Mouse (Mus musculus) CH12.LX (cell line): ENCODE measurements at regions not wholly inside any gene's neighbourhood (a gene's known extent, or its start where the extent isn't known, plus 50 kb on each side); places are given as distances from the start of the nearest gene placed in this dataset.

Experiments used
- DNase-seq: peaks from one replicate; pipeline ENCODE4 v3.0.0-alpha.2; 2013; ENCODE audit errors: extremely low read depth
- H3K27ac ChIP-seq: 2 replicates; pipeline ENCODE4 v1.5.1; 2012; ENCODE audit warnings: low read depth, mild to moderate bottlenecking, control low read depth, moderate library complexity; ENCODE audit not compliant: insufficient read depth
- H3K27me3 ChIP-seq: replicated peaks from 2 replicates; pipeline ENCODE3; 2012; ENCODE audit warnings: inconsistent platforms
- H3K36me3 ChIP-seq, 2 experiments: replicated peaks in 1 of 2; 2 replicates each; pipeline versions ENCODE3 to v1.6.1; 2012; ENCODE audit warnings: inconsistent platforms in 1 of 2, low read length in 1 of 2, mild to moderate bottlenecking in 1 of 2, mixed read lengths in 1 of 2, moderate library complexity in 1 of 2; ENCODE audit not compliant: control insufficient read depth in 1 of 2, insufficient read depth in 1 of 2
- H3K4me1 ChIP-seq, 2 experiments: 2 replicates each; pipeline ENCODE4 v1.6.1; 2012; ENCODE audit warnings: inconsistent platforms in 1 of 2, moderate library complexity in 1 of 2; ENCODE audit not compliant: insufficient read depth in 2 of 2, control insufficient read depth in 1 of 2
- H3K4me2 ChIP-seq: 2 replicates; pipeline ENCODE4 v1.6.1; 2012; ENCODE audit warnings: low read depth, mild to moderate bottlenecking, control low read depth; ENCODE audit not compliant: poor library complexity, insufficient read depth, severe bottlenecking
- H3K4me3 ChIP-seq, 3 experiments: fragments of 150-350 bp in 1 of 3; sonication (generic) in 1 of 3; replicated peaks in 1 of 3; 2 replicates each; pipeline versions ENCODE3 to v1.5.1; 2011 to 2012; ENCODE audit warnings: low read depth in 2 of 3, low read length in 2 of 3, mild to moderate bottlenecking in 2 of 3, moderate library complexity in 2 of 3, control low read depth in 1 of 3, improper control_type of control experiment in 1 of 3, inconsistent platforms in 1 of 3, mixed read lengths in 1 of 3; ENCODE audit not compliant: poor library complexity in 1 of 3
- H3K79me2 ChIP-seq: replicated peaks from 2 replicates; pipeline ENCODE4 v1.6.1; 2012; ENCODE audit warnings: mild to moderate bottlenecking, moderate library complexity; ENCODE audit not compliant: control insufficient read depth, poor library complexity, insufficient read depth, severe bottlenecking; ENCODE audit errors: extremely low read depth
- H3K9ac ChIP-seq: 2 replicates; pipeline ENCODE4 v1.6.1; 2012; ENCODE audit warnings: low read depth, mild to moderate bottlenecking, control low read depth, moderate library complexity; ENCODE audit not compliant: insufficient read depth
- H3K9me3 ChIP-seq: replicated peaks from 2 replicates; pipeline ENCODE3; 2012; ENCODE audit warnings: low read length, inconsistent platforms, mixed read lengths
- CHD1 ChIP-seq: IDR thresholded peaks from 2 replicates; pipeline ENCODE4 v1.6.1; 2012; ENCODE audit warnings: low read depth, low read length, improper control_type of control experiment, inconsistent platforms
- CHD2 ChIP-seq: IDR thresholded peaks from 2 replicates; pipeline ENCODE4 v1.6.1; 2011; ENCODE audit warnings: low read length, improper control_type of control experiment
- E2F4 ChIP-seq: IDR thresholded peaks from 2 replicates; pipeline ENCODE4 v1.6.1; 2011; ENCODE audit warnings: low read depth, low read length, improper control_type of control experiment; ENCODE audit not compliant: insufficient replicate concordance
- ELF1 ChIP-seq: IDR thresholded peaks from 2 replicates; pipeline ENCODE4 v1.6.1; 2014; ENCODE audit warnings: low read depth, mild to moderate bottlenecking, inconsistent platforms, low read length, improper control_type of control experiment
- JUND ChIP-seq: conservative IDR thresholded peaks from 2 replicates; pipeline ENCODE4 v1.6.1; 2011; ENCODE audit warnings: low read depth, low read length, improper control_type of control experiment
- KAT2A ChIP-seq: IDR thresholded peaks from 2 replicates; pipeline ENCODE4 v1.6.1; 2012; ENCODE audit warnings: low read length, improper control_type of control experiment, inconsistent platforms; ENCODE audit not compliant: insufficient replicate concordance
- MAFK ChIP-seq: IDR thresholded peaks from 2 replicates; pipeline ENCODE4 v1.6.1; 2011; ENCODE audit warnings: low read length, improper control_type of control experiment; ENCODE audit not compliant: insufficient replicate concordance
- MAX ChIP-seq: IDR thresholded peaks from 2 replicates; pipeline ENCODE4 v1.6.1; 2011; ENCODE audit warnings: low read length, improper control_type of control experiment
- MAZ ChIP-seq: IDR thresholded peaks from 2 replicates; pipeline ENCODE4 v1.6.1; 2012; ENCODE audit warnings: low read depth, mild to moderate bottlenecking, inconsistent platforms, low read length, improper control_type of control experiment, moderate library complexity
- MEF2A ChIP-seq: IDR thresholded peaks from 2 replicates; pipeline ENCODE4 v1.6.1; 2014; ENCODE audit warnings: low read depth, mild to moderate bottlenecking, inconsistent platforms, low read length, improper control_type of control experiment, borderline replicate concordance
- NRF1 ChIP-seq: IDR thresholded peaks from 2 replicates; pipeline ENCODE4 v1.6.1; 2014; ENCODE audit warnings: low read depth, mild to moderate bottlenecking, inconsistent platforms, low read length, improper control_type of control experiment, moderate library complexity
- RCOR1 ChIP-seq: conservative IDR thresholded peaks from 2 replicates; pipeline ENCODE4 v1.6.1; 2012; ENCODE audit warnings: low read depth, mild to moderate bottlenecking, inconsistent platforms, low read length, improper control_type of control experiment
- SIN3A ChIP-seq: IDR thresholded peaks from 2 replicates; pipeline ENCODE4 v1.6.1; 2012; ENCODE audit warnings: low read length, improper control_type of control experiment, inconsistent platforms
- SMC3 ChIP-seq: IDR thresholded peaks from 2 replicates; pipeline ENCODE4 v1.6.1; 2011; ENCODE audit warnings: low read depth, low read length, improper control_type of control experiment
- TBP ChIP-seq: conservative IDR thresholded peaks from 2 replicates; pipeline ENCODE4 v1.6.1; 2011; ENCODE audit warnings: low read depth, low read length, improper control_type of control experiment
- UBTF ChIP-seq: IDR thresholded peaks from 2 replicates; pipeline ENCODE4 v1.6.1; 2012; ENCODE audit warnings: low read depth, mild to moderate bottlenecking, inconsistent platforms, low read length, improper control_type of control experiment, moderate library complexity
- USF1 ChIP-seq: IDR thresholded peaks from 2 replicates; pipeline ENCODE4 v1.6.1; 2014; ENCODE audit warnings: low read depth, mild to moderate bottlenecking, inconsistent platforms, low read length, improper control_type of control experiment
- USF2 ChIP-seq: conservative IDR thresholded peaks from 2 replicates; pipeline ENCODE4 v1.6.1; 2011; ENCODE audit warnings: low read depth, low read length, improper control_type of control experiment
- ZC3H11A ChIP-seq: IDR thresholded peaks from 2 replicates; pipeline ENCODE4 v1.6.1; 2012; ENCODE audit warnings: low read depth, mild to moderate bottlenecking, inconsistent platforms, low read length, improper control_type of control experiment
- ZKSCAN1 ChIP-seq: IDR thresholded peaks from 2 replicates; pipeline ENCODE4 v1.6.1; 2012; ENCODE audit warnings: low read depth, inconsistent platforms, low read length, improper control_type of control experiment, borderline replicate concordance
- dilution Hi-C: fragments of 300-500 bp; cut with MboI; formaldehyde crosslinking; loops from 2 replicates; pipeline ENCODE4 v1.14.3; 2020; ENCODE audit warnings: low sequenced_read_pairs; ENCODE audit not compliant: extremely low pct_unique_long_range_greater_than_20kb, extremely low pct_ligation_motif_present
- in situ Hi-C: fragments of 300-500 bp; cut with MboI; formaldehyde crosslinking; loops from 3 replicates; pipeline ENCODE4 v1.14.3; 2019; ENCODE audit warnings: low sequenced_read_pairs, low pct_ligation_motif_present, low pct_unique_long_range_greater_than_20kb, mixed read lengths

DNA sequence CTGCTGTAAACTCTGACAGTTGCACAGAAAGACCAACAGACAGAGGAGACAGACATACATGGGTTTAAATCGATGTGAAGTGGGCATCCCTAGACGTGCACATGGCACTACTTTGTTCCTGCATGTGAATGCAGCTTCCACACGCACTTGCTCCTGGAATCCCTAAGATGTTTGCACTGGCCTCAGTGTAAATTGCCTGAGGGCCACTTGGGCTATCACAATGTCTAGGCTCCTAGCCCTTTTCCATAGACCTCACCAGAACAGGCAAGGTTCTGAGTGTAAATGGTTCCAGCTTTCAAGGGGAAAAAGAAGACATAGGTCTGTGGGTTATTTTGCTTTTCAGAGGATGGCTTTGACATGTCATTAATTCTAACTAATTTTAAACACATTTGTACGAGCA, 198.4 kb upstream of the Smim15 start:
- Histone ChIP-seq H3K4me2 (no peak overlapping the region), H3K79me2 (0 out of 2 replicates have a peak, but pooled peaks cover 5% of the 10 kb centered on the region), H3K9ac (no peak overlapping the region), H3K9me3 (no peaks in the 10 kb centered on the region), H3K36me3 (no peaks in the 10 kb centered on the region), H3K4me3 (no peak overlapping the region), H3K27me3 (no peaks in the 10 kb centered on the region), H3K4me1 (peaks cover 10 to 26% of the 10 kb centered on the region in 2 experiments), H3K27ac (no peak overlapping the region)
- in situ Hi-C loops = no loop called here
- DNase-seq = no peak
- dilution Hi-C loops = no loop called here
- no peak for TF ChIP-seq MAFK
- TF ChIP-seq RCOR1 = no peak
- TF ChIP-seq TBP = no peak
- no peak for TF ChIP-seq ZKSCAN1
- TF ChIP-seq SMC3 = no peak
- TF ChIP-seq JUND = no peak
- TF ChIP-seq MAZ = no peak
- no peak for TF ChIP-seq USF2
- no peak for TF ChIP-seq NRF1
- TF ChIP-seq CHD1 = no peak
- TF ChIP-seq E2F4 = no peak
- TF ChIP-seq ZC3H11A = no peak
- TF ChIP-seq KAT2A = no peak
- no peak for TF ChIP-seq SIN3A
- no peak for TF ChIP-seq ELF1

- dilution Hi-C loops (no loop called here), in situ Hi-C loops (no loop called here)
- Histone ChIP-seq H3K9ac (no peak overlapping the region), H3K4me3 (no peak overlapping the region), H3K27me3 (no peaks in the 10 kb centered on the region), H3K27ac (no peak overlapping the region), H3K36me3 (no peaks in the 10 kb centered on the region), H3K9me3 (no peaks in the 10 kb centered on the region), H3K79me2 (0 out of 2 replicates have a peak, but pooled peaks cover 2% of the 10 kb centered on the region), H3K4me1 (peaks cover 10 to 26% of the 10 kb centered on the region in 2 experiments), H3K4me2 (no peak overlapping the region)
- DNase-seq = no peak
- no peak for TF ChIP-seq E2F4
- TF ChIP-seq MAX = no peak
- TF ChIP-seq MEF2A = no peak
- no peak for TF ChIP-seq CHD1
- TF ChIP-seq USF1 = no peak
- no peak for TF ChIP-seq CHD2
- no peak for TF ChIP-seq UBTF
- TF ChIP-seq, all 38 proteins: peak for 0
Measured at GRCm38 (mm10) chr13:107844085-107844484, 200.2 kb upstream of the Smim15 start.
